Mouse (Mus musculus) small intestine, adult 2 months (tissue): ENCODE measurements around the gene Npas3.

Experiments used
- CTCF ChIP-seq: fragments of 200-500 bp; IDR thresholded peaks from 2 replicates; pipeline ENCODE4 v1.5.1; 2012; ENCODE audit warnings: low read depth, mild to moderate bottlenecking, control low read depth, inconsistent platforms, low read length, moderate library complexity, mixed read lengths; ENCODE audit not compliant: insufficient replicate concordance, insufficient read length; ENCODE audit errors: extremely low read depth
- POLR2A ChIP-seq: fragments of 200-500 bp; IDR thresholded peaks from 2 replicates; pipeline ENCODE4 v1.6.1; 2012; ENCODE audit warnings: low read depth, mild to moderate bottlenecking, control low read depth, inconsistent platforms, low read length, moderate library complexity

DNA sequence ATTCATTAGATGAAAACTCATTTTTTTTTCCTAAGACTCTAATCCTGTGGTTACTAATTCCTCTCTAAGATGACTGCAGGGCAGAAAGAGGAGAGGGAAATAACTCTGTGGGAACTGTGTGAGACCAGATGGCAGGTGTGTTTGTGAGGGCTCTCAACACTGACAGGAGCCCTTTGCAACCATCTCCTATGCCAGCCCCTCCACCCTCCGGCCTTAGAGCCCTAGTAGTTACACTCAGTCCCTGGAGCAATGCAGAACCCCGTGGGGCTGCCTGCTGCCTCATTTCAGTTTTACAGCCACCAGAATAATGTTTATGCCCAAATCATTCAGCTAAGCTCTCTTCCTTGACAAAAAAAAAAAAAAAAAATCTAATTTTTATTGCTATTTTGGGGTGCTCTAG lies 604.0 kb downstream of the Npas3 start:
- TF ChIP-seq POLR2A (no peak), CTCF (no peak)
